Mouse (Mus musculus): ENCODE measurements around the gene Cyp2g1. TPM values are rescaled to one million over a fixed set of nuclear protein-coding genes. Genes with fewer than 3 reads are reported as not detected.

The Cyp2g1 gene
- not detected for polyA plus RNA-seq (2017; shearing (Covaris generic))

GRCm38 (mm10) chr7:26808592-26808991, at the start of gene Cyp2g1:
Gene Cyp2g1, plus strand, starts transcription at chr7:26808892.

DNA sequence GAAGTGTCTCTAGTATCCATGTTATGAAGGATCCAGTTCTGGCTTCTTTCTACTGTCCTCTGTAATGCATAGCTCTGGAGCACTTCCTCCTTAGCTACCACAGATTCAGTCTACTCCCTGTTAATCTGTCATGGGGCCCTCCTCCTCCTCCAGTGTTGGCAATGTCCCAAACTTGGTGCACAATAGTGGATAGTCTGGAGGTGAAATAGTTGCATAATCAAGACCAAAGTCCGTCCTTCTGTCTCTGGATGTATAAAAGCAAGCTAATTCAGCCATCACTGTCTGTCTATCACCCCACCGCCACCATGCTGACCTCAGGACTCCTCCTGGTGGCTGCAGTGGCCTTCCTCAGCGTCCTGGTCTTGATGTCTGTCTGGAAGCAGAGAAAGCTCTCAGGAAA, 26.4 kb downstream of the Cyp2g1 start, which contains the start of gene Cyp2a5:
Gene Cyp2a5 (plus strand): TSS at position 247 of the 400 bp plus-strand sequence.

Other genes starting within 250 kb of the Cyp2g1 start
- gene Vmn1r185, start 190.4 kb upstream of the Cyp2g1 start, polyA plus RNA-seq (2017; shearing (Covaris generic)): 0.07 TPM
- not detected for gene Cyp2b23, start 122.5 kb upstream of the Cyp2g1 start, polyA plus RNA-seq (2017; shearing (Covaris generic))
- gene Cyp2b19, start 51.8 kb upstream of the Cyp2g1 start, polyA plus RNA-seq (2017; shearing (Covaris generic)): not detected
- not detected for gene Cyp2a5, start 26.4 kb downstream of the Cyp2g1 start, polyA plus RNA-seq (2017; shearing (Covaris generic))
- not detected for gene Cyp2a22, start 130.5 kb downstream of the Cyp2g1 start, polyA plus RNA-seq (2017; shearing (Covaris generic))
- gene Cyp2a12, start 220.2 kb downstream of the Cyp2g1 start, polyA plus RNA-seq (2017; shearing (Covaris generic)): not detected